Mouse (Mus musculus) embryonic facial prominence, embryonic 14.5 days (tissue): Measurements from ENCODE around the gene Gab1. TPM values are rescaled to one million over a fixed set of nuclear protein-coding genes. Genes with fewer than 3 reads are reported as not detected.

ENCODE experiments used
- ATAC-seq: fragments of 200-750 bp; cut with Nextera tagmentation; 2 replicates; pipeline ENCODE4 v1.8.0; 2017; ENCODE audit warnings: low read depth, moderate number of reproducible peaks, moderate TSS enrichment
- DNase-seq: peaks from one replicate; pipeline ENCODE4 v3.0.0-alpha.2; 2015; ENCODE audit warnings: low spot score
- H3K27ac ChIP-seq: fragments of 300-500 bp; sonication (generic); replicated peaks from 2 replicates; pipeline ENCODE4 v1.5.1; 2014; ENCODE audit warnings: low read depth, mild to moderate bottlenecking, low read length, moderate library complexity
- H3K27me3 ChIP-seq: fragments of 300-500 bp; sonication (generic); replicated peaks from 2 replicates; pipeline ENCODE4 v1.6.1; 2014; ENCODE audit warnings: low read length; ENCODE audit not compliant: control insufficient read depth, insufficient read depth
- H3K36me3 ChIP-seq: fragments of 300-500 bp; sonication (generic); 2 replicates; pipeline ENCODE4 v1.6.1; 2014; ENCODE audit warnings: low read length, mixed read lengths; ENCODE audit not compliant: control insufficient read depth, insufficient read depth
- H3K4me1 ChIP-seq: fragments of 300-500 bp; sonication (generic); 2 replicates; pipeline ENCODE4 v1.6.1; 2014; ENCODE audit warnings: antibody characterized with exemption, low read length; ENCODE audit not compliant: control insufficient read depth, insufficient read depth
- H3K4me2 ChIP-seq: fragments of 300-500 bp; sonication (generic); 2 replicates; pipeline ENCODE4 v1.6.1; 2014; ENCODE audit warnings: low read depth, mild to moderate bottlenecking, low read length, moderate library complexity, mixed read lengths
- H3K4me3 ChIP-seq: fragments of 300-500 bp; sonication (generic); 2 replicates; pipeline ENCODE4 v1.5.1; 2014; ENCODE audit warnings: low read depth, mild to moderate bottlenecking, low read length
- H3K9ac ChIP-seq: fragments of 300-500 bp; sonication (generic); 2 replicates; pipeline ENCODE4 v1.6.1; 2014; ENCODE audit warnings: low read depth, mild to moderate bottlenecking, low read length, moderate library complexity, mixed read lengths
- H3K9me3 ChIP-seq: fragments of 300-500 bp; sonication (generic); 2 replicates; pipeline ENCODE4 v1.6.1; 2016; ENCODE audit warnings: low read length; ENCODE audit not compliant: control insufficient read depth
- WGBS: fragments of 180-500 bp; shearing (Covaris S2); extraction: QIAGEN DNeasy Blood & Tissue Kit; methylation state at CpG from one replicate; pipeline ENCODE4 v1.1.7; 2014; 5-methylcytosine and 5-hydroxymethylcytosine counted together
- polyA plus RNA-seq: library from polyadenylated mRNA; unstranded; fragments of >200 nt; fragmentation: Nextera tagmentation; extraction: Ambion mirVana; gene quantifications from 2 replicates; pipeline ENCODE4 v1.2.1, GENCODE M21; 2014

The Gab1 gene
- 30.3 and 34.8 TPM in 2 replicates for polyA plus RNA-seq

DNA sequence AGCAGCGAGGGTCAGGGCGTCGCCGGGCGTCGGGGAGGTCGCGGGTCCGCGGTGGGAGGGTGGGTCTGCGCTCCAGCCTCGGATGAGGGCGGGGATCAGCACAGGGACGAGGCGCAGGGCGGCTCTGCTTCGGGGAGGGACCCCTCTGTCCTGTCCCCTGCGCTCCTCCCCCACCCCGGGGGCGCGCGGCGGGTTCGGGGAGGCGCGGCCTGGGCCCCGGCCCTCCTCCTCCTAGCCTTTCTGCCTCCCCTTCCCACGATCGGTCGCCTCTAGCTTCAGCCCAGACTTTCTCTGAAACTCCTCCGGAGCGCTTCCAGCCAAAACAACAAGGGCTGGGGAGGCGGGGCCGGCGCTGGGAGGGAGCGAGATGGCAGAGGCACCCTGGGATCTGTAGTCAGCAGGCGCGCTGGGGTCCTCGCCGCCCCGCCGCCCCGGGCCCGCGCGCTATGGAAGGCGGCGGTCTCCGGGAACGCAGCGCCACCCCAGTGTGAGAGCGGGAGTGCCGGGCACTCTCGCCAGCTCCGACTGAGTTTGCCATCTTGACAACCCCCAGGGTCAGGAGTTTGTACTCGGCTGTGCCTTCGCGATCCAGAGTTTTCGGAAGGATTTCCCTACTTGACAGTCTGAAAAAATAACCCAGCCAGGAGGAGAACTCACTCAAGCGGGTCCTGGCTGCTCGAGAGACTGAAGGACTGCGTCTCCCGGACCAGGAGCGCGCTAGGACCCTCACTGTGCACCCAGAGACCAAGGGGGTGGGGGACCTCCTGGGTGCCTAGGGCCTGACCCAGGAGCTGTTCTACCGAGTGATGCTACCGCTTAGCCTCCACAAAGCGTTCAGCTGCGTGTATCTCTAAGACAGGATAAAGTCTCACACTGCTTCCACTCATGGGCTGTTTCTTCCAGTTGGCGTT, at the start of gene Gab1:
Gab1 (minus strand) TSS at position 324 of the 911 bp plus-strand sequence.
- no peaks in the 10 kb centered on the region for H3K9me3 ChIP-seq
- H3K4me1 ChIP-seq: 0 out of 2 replicates have a peak, but pooled peaks cover 3% of the 10 kb centered on the region
- ATAC-seq (peak; percentile 97), DNase-seq (peak; percentile 98)
- peak within 1 kb of the TSS; percentile 99 for H3K27ac ChIP-seq
- H3K36me3 ChIP-seq: no peaks in the 10 kb centered on the region
- no peaks in the 10 kb centered on the region for H3K27me3 ChIP-seq
- H3K4me2 ChIP-seq: peak within 1 kb of the TSS; percentile 79
- peak within 1 kb of the TSS; percentile 93 for H3K4me3 ChIP-seq
- under 1% methylated on average over 33 of the region's 70 CpGs for WGBS
- H3K9ac ChIP-seq: peak within 1 kb of the TSS; percentile 92

DNA sequence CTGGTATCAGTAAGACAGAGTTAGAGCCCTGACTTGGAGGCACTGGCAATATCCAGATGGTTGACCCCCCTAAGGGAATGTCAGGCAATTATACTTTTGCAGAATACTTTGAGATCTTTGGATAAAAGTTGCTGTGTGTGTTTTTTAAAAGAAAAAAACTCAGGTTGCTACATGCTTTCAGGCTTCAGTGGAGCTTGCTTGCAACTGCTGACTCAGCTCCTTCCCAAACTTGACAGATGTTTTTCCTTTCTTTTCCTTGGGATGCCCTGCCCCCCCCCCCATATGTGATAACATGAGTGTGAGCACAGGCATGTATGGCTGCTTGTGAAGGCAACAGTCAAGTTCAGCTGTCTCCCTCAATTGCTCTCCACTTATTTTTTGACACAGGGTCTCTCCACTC, 48.5 kb upstream of the Gab1 start:
- Histone ChIP-seq H3K9me3 (no peaks in the 10 kb centered on the region), H3K4me1 (no peaks in the 10 kb centered on the region; the same call in 1 of the 2 replicates), H3K9ac (no peak overlapping the region), H3K4me2 (no peak overlapping the region), H3K27me3 (no peaks in the 10 kb centered on the region), H3K27ac (no peak overlapping the region), H3K36me3 (no peaks in the 10 kb centered on the region), H3K4me3 (no peak overlapping the region)
- ATAC-seq (no peak), DNase-seq (no peak)

DNA sequence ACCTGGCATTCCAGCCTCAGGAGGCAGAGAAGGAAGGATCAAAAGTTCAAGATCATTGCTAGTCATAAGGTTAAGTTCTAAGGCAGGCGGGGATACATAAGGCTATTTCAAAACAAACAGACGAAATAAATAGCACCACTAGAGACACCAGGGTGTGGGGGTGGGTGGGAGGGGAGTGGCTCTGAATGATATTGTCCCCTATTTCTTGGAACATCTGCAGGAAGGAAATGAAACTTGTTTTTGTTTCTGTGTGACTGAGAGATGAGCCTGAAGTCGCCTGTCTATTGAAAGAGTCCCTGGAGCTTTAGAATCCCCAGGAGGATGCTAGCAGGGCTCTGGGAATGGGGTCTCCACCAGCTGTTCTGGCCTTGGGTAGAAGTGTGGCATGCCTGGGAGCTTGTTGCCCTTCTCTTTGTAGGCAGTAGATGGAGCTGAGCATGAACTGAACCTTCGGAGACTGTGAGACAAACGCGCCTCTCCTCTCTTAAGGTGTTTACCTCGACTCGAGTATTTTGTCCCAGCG, 43.5 kb upstream of the Gab1 start:
- ATAC-seq: no peak
- Histone ChIP-seq H3K4me2 (no peak overlapping the region), H3K9me3 (no peaks in the 10 kb centered on the region), H3K27me3 (no peaks in the 10 kb centered on the region), H3K4me1 (peaks cover 5% of the 10 kb centered on the region; the same call in 1 of the 2 replicates), H3K4me3 (no peak overlapping the region), H3K36me3 (no peaks in the 10 kb centered on the region), H3K9ac (no peak overlapping the region), H3K27ac (no peak overlapping the region)
- WGBS: 81% methylated on average over 9 of the region's 9 CpGs
- no peak for DNase-seq

GRCm38 (mm10) chr8:80922642-80923041, 42.3 kb upstream of the Gab1 start:
- no peaks in the 10 kb centered on the region for H3K27me3 ChIP-seq
- no peak overlapping the region; the same call in 1 of the 2 replicates for H3K27ac ChIP-seq
- H3K9me3 ChIP-seq: no peaks in the 10 kb centered on the region
- no peaks in the 10 kb centered on the region for H3K36me3 ChIP-seq
- DNase-seq: peak; percentile 87
- ATAC-seq: peak; percentile 78
- H3K9ac ChIP-seq: no peak overlapping the region
- WGBS: 48% methylated on average over 6 of the region's 6 CpGs
- no peak overlapping the region for H3K4me3 ChIP-seq
- no peak overlapping the region for H3K4me2 ChIP-seq
- H3K4me1 ChIP-seq: peaks cover 5% of the 10 kb centered on the region; the same call in 1 of the 2 replicates

DNA sequence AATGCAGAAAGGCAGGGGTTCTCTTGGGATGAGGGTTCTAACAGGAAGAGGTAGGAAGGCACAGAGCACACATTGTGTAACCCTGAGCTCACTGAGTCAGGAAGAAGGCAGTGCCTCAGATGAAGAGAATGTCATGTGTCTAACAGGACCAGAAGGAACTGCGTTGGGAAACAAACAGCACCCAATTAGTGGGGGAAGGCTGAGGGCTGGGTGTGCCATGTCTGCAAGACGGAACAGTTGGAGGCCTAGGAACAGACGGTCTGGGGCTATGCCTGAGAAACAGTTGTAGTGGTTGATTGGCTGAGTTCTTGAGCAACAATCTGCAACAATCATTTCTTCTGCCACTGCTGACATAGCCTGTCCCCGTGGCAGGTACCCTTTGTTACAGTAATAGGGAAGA, 38.8 kb upstream of the Gab1 start:
- no peak for DNase-seq
- no peaks in the 10 kb centered on the region for H3K36me3 ChIP-seq
- ATAC-seq: no peak
- H3K4me2 ChIP-seq: no peak overlapping the region
- H3K9me3 ChIP-seq: no peaks in the 10 kb centered on the region
- H3K4me1 ChIP-seq: peaks cover 5% of the 10 kb centered on the region; the same call in 1 of the 2 replicates
- 67% methylated on average over 4 of the region's 4 CpGs for WGBS
- no peaks in the 10 kb centered on the region for H3K27me3 ChIP-seq
- no peak overlapping the region for H3K9ac ChIP-seq
- no peak overlapping the region for H3K27ac ChIP-seq
- H3K4me3 ChIP-seq: no peak overlapping the region

GRCm38 (mm10) chr8:80918531-80918930, 38.2 kb upstream of the Gab1 start:
- DNase-seq (no peak), ATAC-seq (no peak)
- H3K4me3 ChIP-seq: no peak overlapping the region
- H3K4me1 ChIP-seq: peaks cover 5% of the 10 kb centered on the region; the same call in 1 of the 2 replicates
- no peaks in the 10 kb centered on the region for H3K27me3 ChIP-seq
- H3K9me3 ChIP-seq: no peaks in the 10 kb centered on the region
- H3K4me2 ChIP-seq: no peak overlapping the region
- WGBS: 91% methylated on average over 6 of the region's 6 CpGs
- H3K36me3 ChIP-seq: no peaks in the 10 kb centered on the region
- no peak overlapping the region for H3K9ac ChIP-seq
- H3K27ac ChIP-seq: no peak overlapping the region

GRCm38 (mm10) chr8:80916463-80917235, 36.3 kb upstream of the Gab1 start:
- H3K36me3 ChIP-seq: no peaks in the 10 kb centered on the region
- H3K4me1 ChIP-seq: peaks cover 8% of the 10 kb centered on the region
- H3K9ac ChIP-seq: no peak overlapping the region
- WGBS: 80% methylated on average over 11 of the region's 11 CpGs
- no peaks in the 10 kb centered on the region for H3K9me3 ChIP-seq
- H3K4me2 ChIP-seq: no peak overlapping the region
- H3K27me3 ChIP-seq: no peaks in the 10 kb centered on the region
- no peak overlapping the region for H3K27ac ChIP-seq
- no peak for DNase-seq
- ATAC-seq: no peak
- no peak overlapping the region for H3K4me3 ChIP-seq

DNA sequence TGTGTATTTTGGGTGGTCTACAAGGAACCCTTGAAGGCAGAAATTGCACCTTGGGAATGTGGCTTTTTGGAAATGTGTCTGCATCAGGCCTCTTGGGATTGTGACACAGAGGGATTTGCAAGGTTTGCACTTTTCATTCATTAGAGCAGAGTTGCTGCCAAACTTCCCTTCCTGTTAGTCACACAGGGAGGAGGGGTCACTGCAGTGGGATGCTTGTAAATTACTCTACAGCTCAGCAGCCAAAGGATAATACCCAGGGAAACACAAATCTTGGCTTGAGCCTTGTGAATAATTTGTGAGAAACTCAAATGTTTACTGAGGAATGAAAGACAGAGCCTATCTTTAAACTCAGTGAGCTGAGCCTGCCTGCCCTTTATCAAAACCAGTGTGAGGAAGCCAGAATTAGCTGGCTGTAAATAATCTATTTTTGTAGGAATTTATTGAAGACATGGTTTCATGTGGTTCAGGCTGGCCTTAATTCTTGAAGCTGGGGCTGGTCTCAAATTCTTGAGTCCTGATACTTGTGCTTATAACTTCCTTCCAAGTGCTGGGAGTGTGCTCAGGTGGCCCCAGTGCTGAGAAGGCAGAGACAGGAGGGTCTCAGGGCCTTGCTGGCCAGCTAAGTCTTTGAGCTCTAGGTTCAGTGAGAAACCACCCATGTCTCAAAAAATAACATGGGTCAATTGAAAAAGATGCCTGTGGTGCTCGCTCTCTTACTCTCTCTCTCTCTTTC, 32.9 kb upstream of the Gab1 start:
- WGBS: 78% methylated on average over 1 of the region's 1 CpGs
- no peak overlapping the region for H3K9ac ChIP-seq
- no peaks in the 10 kb centered on the region for H3K36me3 ChIP-seq
- no peaks in the 10 kb centered on the region for H3K27me3 ChIP-seq
- ATAC-seq: peak; percentile 82
- peak overlapping the region; percentile 63 for H3K27ac ChIP-seq
- no peak overlapping the region for H3K4me2 ChIP-seq
- no peak overlapping the region for H3K4me3 ChIP-seq
- DNase-seq: peak; percentile 92
- peaks cover 8% of the 10 kb centered on the region for H3K4me1 ChIP-seq
- no peaks in the 10 kb centered on the region for H3K9me3 ChIP-seq
